Mouse (Mus musculus) small intestine, adult 2 months (tissue): ENCODE measurements around the gene Peli2. TPM values are rescaled to one million over a fixed set of nuclear protein-coding genes. Genes with fewer than 3 reads are reported as not detected.

Experiments used
- H3K27ac ChIP-seq: fragments of 200-500 bp; 2 replicates; pipeline ENCODE4 v1.5.1; 2012; ENCODE audit warnings: low read depth, low read length, control low read depth, inconsistent platforms; ENCODE audit not compliant: insufficient read depth
- H3K27me3 ChIP-seq: fragments of 200-500 bp; 2 replicates; pipeline ENCODE4 v1.6.1; 2012; ENCODE audit warnings: mild to moderate bottlenecking, moderate library complexity, low read length, inconsistent platforms; ENCODE audit not compliant: control insufficient read depth, insufficient read depth
- H3K36me3 ChIP-seq: fragments of 200-500 bp; 2 replicates; pipeline ENCODE4 v1.6.1; 2012; ENCODE audit warnings: mild to moderate bottlenecking, low read length, control low read depth, inconsistent platforms; ENCODE audit not compliant: control insufficient read depth, insufficient read depth
- H3K4me1 ChIP-seq: fragments of 200-500 bp; 2 replicates; pipeline ENCODE4 v1.6.1; 2012; ENCODE audit warnings: low read length, inconsistent platforms, mixed read lengths; ENCODE audit not compliant: control insufficient read depth, insufficient read depth, insufficient read length
- H3K4me3 ChIP-seq: fragments of 200-500 bp; 2 replicates; pipeline ENCODE4 v1.5.1; 2012; ENCODE audit warnings: low read depth, mild to moderate bottlenecking, control low read depth, inconsistent platforms, low read length, moderate library complexity
- CTCF ChIP-seq: fragments of 200-500 bp; IDR thresholded peaks from 2 replicates; pipeline ENCODE4 v1.5.1; 2012; ENCODE audit warnings: low read depth, mild to moderate bottlenecking, control low read depth, inconsistent platforms, low read length, moderate library complexity, mixed read lengths; ENCODE audit not compliant: insufficient replicate concordance, insufficient read length; ENCODE audit errors: extremely low read depth
- POLR2A ChIP-seq: fragments of 200-500 bp; IDR thresholded peaks from 2 replicates; pipeline ENCODE4 v1.6.1; 2012; ENCODE audit warnings: low read depth, mild to moderate bottlenecking, control low read depth, inconsistent platforms, low read length, moderate library complexity
- WGBS: fragments of 180-500 bp; shearing (Covaris S2); methylation state at CpG from one replicate; pipeline ENCODE4 v1.1.7; 2018; 5-methylcytosine and 5-hydroxymethylcytosine counted together
- polyA plus RNA-seq: library from polyadenylated mRNA; depleted of rRNA; stranded (reverse); fragments of >200 nt; gene quantifications from 2 replicates; pipeline ENCODE4 v1.2.3, GENCODE M21; 2012

Gene Peli2
- polyA plus RNA-seq, 1 experiment: 5.8 TPM

GRCm38 (mm10) chr14:48302471-48303186 lies 182.0 kb downstream of the Peli2 start:
- no peak overlapping the region for H3K4me3 ChIP-seq
- H3K36me3 ChIP-seq: no peaks in the 10 kb centered on the region
- no peaks in the 10 kb centered on the region for H3K27me3 ChIP-seq
- H3K4me1 ChIP-seq: no peaks in the 10 kb centered on the region
- 70% methylated on average over 10 of the region's 10 CpGs for WGBS
- H3K27ac ChIP-seq: no peak overlapping the region
- no peak for TF ChIP-seq CTCF
- TF ChIP-seq POLR2A: no peak

GRCm38 (mm10) chr14:48303235-48303634 lies 182.6 kb downstream of the Peli2 start:
- H3K36me3 ChIP-seq: no peaks in the 10 kb centered on the region

GRCm38 (mm10) chr14:48303841-48304240 lies 183.2 kb downstream of the Peli2 start:
- Histone ChIP-seq H3K27me3 (no peaks in the 10 kb centered on the region), H3K4me3 (no peak overlapping the region), H3K36me3 (no peaks in the 10 kb centered on the region), H3K27ac (no peak overlapping the region), H3K4me1 (no peaks in the 10 kb centered on the region)
- TF ChIP-seq CTCF (no peak), POLR2A (no peak)
- WGBS: 76% methylated on average over 9 of the region's 9 CpGs

More at GRCm38 (mm10) chr14:48303235-48303634, 182.6 kb downstream of the Peli2 start:
- H3K4me1 ChIP-seq: no peaks in the 10 kb centered on the region
- H3K4me3 ChIP-seq: no peak overlapping the region
- H3K27me3 ChIP-seq: no peaks in the 10 kb centered on the region
- TF ChIP-seq CTCF (no peak), POLR2A (no peak)
- 57% methylated on average over 6 of the region's 6 CpGs for WGBS
- H3K27ac ChIP-seq: no peak overlapping the region

DNA sequence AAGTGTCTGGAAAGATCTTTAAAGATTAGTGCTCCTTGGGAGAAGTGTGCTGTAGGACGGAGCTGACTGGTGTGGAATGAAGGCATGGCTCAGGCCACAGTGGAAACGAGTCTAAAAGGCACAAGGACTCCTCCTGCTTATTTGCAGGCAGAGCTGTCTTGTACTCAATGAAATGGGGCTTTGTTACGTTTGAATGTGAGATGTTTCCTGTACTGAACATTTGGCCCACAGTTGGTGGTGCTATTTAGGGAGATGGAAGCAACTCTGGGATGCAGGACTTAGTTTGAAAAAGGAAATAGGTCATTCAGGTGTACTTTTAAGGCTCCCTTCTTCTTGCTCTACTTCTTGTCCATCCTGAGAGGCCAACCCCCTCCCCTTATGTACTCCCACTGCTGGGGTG lies 192.6 kb downstream of the Peli2 start:
- 58% methylated on average over 3 of the region's 3 CpGs for WGBS
- no peaks in the 10 kb centered on the region for H3K4me1 ChIP-seq
- H3K36me3 ChIP-seq: no peaks in the 10 kb centered on the region
- TF ChIP-seq POLR2A (no peak), CTCF (no peak)
- H3K27me3 ChIP-seq: no peaks in the 10 kb centered on the region
- H3K27ac ChIP-seq: no peak overlapping the region
- H3K4me3 ChIP-seq: no peak overlapping the region

GRCm38 (mm10) chr14:48316396-48316795 lies 195.8 kb downstream of the Peli2 start:
- Histone ChIP-seq H3K27me3 (no peaks in the 10 kb centered on the region), H3K27ac (no peak overlapping the region), H3K36me3 (no peaks in the 10 kb centered on the region), H3K4me3 (no peak overlapping the region), H3K4me1 (no peaks in the 10 kb centered on the region)
- TF ChIP-seq CTCF: no peak
- no peak for TF ChIP-seq POLR2A
- WGBS: 43% methylated on average over 8 of the region's 8 CpGs

DNA sequence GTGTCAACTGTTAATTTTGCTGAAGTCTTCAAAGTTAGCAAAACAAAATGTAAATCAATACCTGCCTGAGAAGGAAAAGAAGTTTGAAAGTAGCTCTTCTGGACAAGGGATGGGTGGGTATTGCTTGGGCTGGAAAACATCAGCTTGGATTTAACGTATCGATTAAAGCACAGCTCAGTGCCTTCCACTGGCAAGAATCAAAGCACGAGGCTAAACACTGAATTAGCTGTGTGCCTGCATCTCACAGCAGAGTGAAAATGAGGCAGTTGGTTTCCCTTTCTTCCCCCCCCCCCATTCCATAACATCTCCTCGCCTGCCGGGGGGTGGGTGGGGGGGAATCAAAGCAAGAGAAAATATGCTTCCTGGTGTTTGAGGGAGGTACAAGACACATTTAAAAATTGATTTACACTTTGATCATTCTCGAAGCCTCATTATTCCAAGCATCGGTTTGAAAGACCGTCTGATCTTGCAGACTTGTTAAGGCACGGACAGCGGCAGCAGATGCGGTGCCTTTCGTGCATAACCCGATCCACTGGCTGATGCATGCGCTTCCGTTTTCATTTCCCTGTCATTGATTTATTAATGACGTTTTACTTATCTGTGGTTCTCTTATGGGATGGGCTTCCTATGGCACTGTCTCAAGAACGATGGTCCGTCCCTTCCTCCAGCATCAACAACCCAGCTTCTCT lies 203.3 kb downstream of the Peli2 start:
- no peak for TF ChIP-seq CTCF
- no peak for TF ChIP-seq POLR2A
- WGBS: 71% methylated on average over 18 of the region's 18 CpGs
- Histone ChIP-seq H3K27ac (no peak overlapping the region), H3K4me3 (no peak overlapping the region), H3K27me3 (no peaks in the 10 kb centered on the region), H3K4me1 (no peaks in the 10 kb centered on the region), H3K36me3 (no peaks in the 10 kb centered on the region)

DNA sequence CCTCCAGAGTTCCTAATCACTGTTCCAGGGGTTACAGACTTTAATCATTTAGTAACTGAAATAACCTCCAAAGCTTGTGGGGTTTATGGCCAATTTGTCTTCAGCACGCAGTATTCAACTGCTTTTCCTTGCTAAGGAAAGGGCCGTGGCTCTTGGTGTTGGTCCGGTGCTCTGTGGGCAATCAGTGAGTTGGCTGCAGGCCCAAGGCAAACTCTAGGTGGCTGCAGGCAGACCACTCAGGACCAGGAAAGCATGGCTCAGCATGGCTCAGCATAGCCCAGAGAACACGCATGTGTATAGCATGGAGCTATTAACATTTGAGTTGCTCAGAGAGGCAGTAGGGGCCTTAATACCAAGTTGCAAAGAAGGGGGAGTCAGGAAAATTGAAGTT lies 203.8 kb downstream of the Peli2 start:
- Histone ChIP-seq H3K4me1 (no peaks in the 10 kb centered on the region), H3K36me3 (no peaks in the 10 kb centered on the region), H3K4me3 (no peak overlapping the region), H3K27me3 (no peaks in the 10 kb centered on the region), H3K27ac (no peak overlapping the region)
- TF ChIP-seq POLR2A (no peak), CTCF (no peak)
- 77% methylated on average over 4 of the region's 4 CpGs for WGBS
